Comparison of ENCODE assay signal across 16 mouse cellular contexts in genomic region chr10:108568925-108569324, GRCm38 (mm10).
DNase-seq lines count a peak whose midpoint lies in the region; ATAC-seq and TF ChIP-seq lines count a peak whose summit lies in the region.
"Had no signal": no experiment of that assay in that cellular context is flagged by ENCODE, and none has a peak within 500 bp of the region (broad histone marks: within the 10 kb centered on the region; RNA-seq: fewer than 3 reads in every experiment).

No protein-coding gene starts in this region.

- no peak for TF ChIP-seq POLR2A in kidney, adult 2 months (IDR thresholded peaks at IDR 0.05; ENCODE audit: low read depth, low read length)

- H3K4me2 ChIP-seq in intestine, embryonic 16.5 days (ENCODE audit: low read depth, low read length): no peak overlapping the region
- H3K4me2 ChIP-seq: liver, embryonic 12.5 days had no signal

- H3K9me3 ChIP-seq in intestine, embryonic 16.5 days (ENCODE audit: control insufficient read depth, low read length): no peaks in the 10 kb centered on the region
- H3K9me3 ChIP-seq: hindbrain, embryonic 13.5 days; liver, embryonic 12.5 days had no signal

- no peak for TF ChIP-seq CTCF in kidney, adult 2 months (conservative IDR thresholded peaks at IDR 0.05; ENCODE audit: insufficient read depth, insufficient read length, low read depth, low read length)

- no peak overlapping the region for H3K9ac ChIP-seq in intestine, embryonic 16.5 days (ENCODE audit: low read depth, low read length)
- H3K9ac ChIP-seq: hindbrain, embryonic 13.5 days; liver, embryonic 12.5 days; lung, embryonic 14.5 days had no signal

- peak overlapping the region; percentile 23; the same call in 1 of the 2 replicates for H3K27ac ChIP-seq in kidney, adult 2 months (ENCODE audit: insufficient read depth, low read depth, low read length)
- H3K27ac ChIP-seq in intestine, embryonic 16.5 days (ENCODE audit: low read length): no peak overlapping the region
- H3K27ac ChIP-seq: heart, adult 2 months; hindbrain, embryonic 13.5 days; liver, embryonic 12.5 days had no signal

- ATAC-seq in intestine, embryonic 16.5 days: no peak
- ATAC-seq: liver, embryonic 12.5 days had no signal

- 42% methylated on average over 6 of the region's 6 CpGs for WGBS in kidney, adult 2 months
- WGBS in intestine, embryonic 16.5 days: 49% methylated on average over 6 of the region's 6 CpGs

- H3K4me3 ChIP-seq in kidney, adult 2 months (ENCODE audit: insufficient read depth, low read depth, low read length): no peak overlapping the region
- H3K4me3 ChIP-seq in intestine, embryonic 16.5 days (ENCODE audit: low read length): no peak overlapping the region
- H3K4me3 ChIP-seq: heart, adult 2 months; hindbrain, embryonic 13.5 days; liver, embryonic 12.5 days had no signal

- no peaks in the 10 kb centered on the region for H3K27me3 ChIP-seq in kidney, adult 2 months (replicated peaks; ENCODE audit: control insufficient read depth, insufficient read depth, low read length)
- H3K27me3 ChIP-seq in intestine, embryonic 16.5 days (replicated peaks; ENCODE audit: control insufficient read depth, insufficient read depth, low read length): no peaks in the 10 kb centered on the region
- H3K27me3 ChIP-seq: hindbrain, embryonic 13.5 days; Patski had no signal

- H3K36me3 ChIP-seq in kidney, adult 2 months (ENCODE audit: control insufficient read depth, insufficient read depth, low read length): no peaks in the 10 kb centered on the region
- no peaks in the 10 kb centered on the region for H3K36me3 ChIP-seq in intestine, embryonic 16.5 days (ENCODE audit: control insufficient read depth, insufficient read depth, low read length)
- H3K36me3 ChIP-seq: hindbrain, embryonic 13.5 days; liver, embryonic 12.5 days had no signal

- peak; percentile 13 for DNase-seq in embryo, embryonic 11 days
- DNase-seq in embryo, embryonic 10 days (ENCODE audit: low spot score): no peak
- peak; percentile 78 for DNase-seq in kidney, adult 2 months
- no peak for DNase-seq in kidney, postnatal 4 days
- peak; percentile 42 for DNase-seq in ZHBTc4 (ENCODE audit: low read depth, low spot score)
- DNase-seq in kidney, postnatal 25 days: peak; percentile 36 to 52
- no peak for DNase-seq in layer of hippocampus, adult 9-10 months (ENCODE audit: low spot score)
- DNase-seq: layer of hippocampus, adult 9-11 months; lung, postnatal 36 days; thymus, postnatal 36 days had no signal

- peaks cover 9% of the 10 kb centered on the region; the same call in 1 of the 2 replicates for H3K4me1 ChIP-seq in kidney, adult 2 months (ENCODE audit: control insufficient read depth, insufficient read depth, low read length)
- H3K4me1 ChIP-seq in intestine, embryonic 16.5 days (ENCODE audit: control insufficient read depth, insufficient read depth, low read length): peaks cover 3% of the 10 kb centered on the region; the same call in 1 of the 2 replicates
- H3K4me1 ChIP-seq: liver, embryonic 12.5 days had no signal

Comparison
In these comparisons a context has a peak if more than half of its experiments do, and no peak if none do; other contexts are left out.
1. DNase-seq: peak in embryo, embryonic 11 days (single experiment), kidney, adult 2 months (single experiment), ZHBTc4 (single experiment) and kidney, postnatal 25 days (2 of 2); none in embryo, embryonic 10 days (single experiment), kidney, postnatal 4 days (0 of 2) and layer of hippocampus, adult 9-10 months (single experiment).